Mouse (Mus musculus): ENCODE measurements at regions not wholly inside any gene's neighbourhood (a gene's known extent, or its start where the extent isn't known, plus 50 kb on each side); places are given as distances from the start of the nearest gene placed in this dataset.

- no peak for DNase-seq (ENCODE audit: low spot score in 2 of 2)
Measured at GRCm38 (mm10) chr12:45929001-45929759, 854.7 kb upstream of the Stxbp6 start.

Data from gastrocnemius, postnatal 4 days (tissue).